Mouse (Mus musculus) lung, postnatal 0 days (tissue): Measurements from ENCODE around the gene Dnaaf1. TPM values are rescaled to one million over a fixed set of nuclear protein-coding genes. Genes with fewer than 3 reads are reported as not detected.

Experiments used
- ATAC-seq: fragments of 200-750 bp; cut with Nextera tagmentation; 2 replicates; pipeline ENCODE4 v1.8.0; 2017; ENCODE audit warnings: moderate library complexity
- DNase-seq: peaks from one replicate; pipeline ENCODE4 v3.0.0-alpha.2; 2016; ENCODE audit warnings: low spot score
- H3K27ac ChIP-seq: fragments of 300-500 bp; sonication (generic); 2 replicates; pipeline ENCODE4 v1.5.1; 2014; ENCODE audit warnings: antibody characterized with exemption, mild to moderate bottlenecking, low read length, mixed read lengths
- H3K27me3 ChIP-seq: fragments of 300-500 bp; sonication (generic); replicated peaks from 2 replicates; pipeline ENCODE4 v1.6.1; 2014; ENCODE audit warnings: low read length, mixed read lengths; ENCODE audit not compliant: insufficient read depth
- H3K36me3 ChIP-seq: fragments of 300-500 bp; sonication (generic); 2 replicates; pipeline ENCODE4 v1.6.1; 2014; ENCODE audit warnings: low read length, mixed read lengths; ENCODE audit not compliant: insufficient read depth
- H3K4me1 ChIP-seq: fragments of 300-500 bp; sonication (generic); 2 replicates; pipeline ENCODE4 v1.6.1; 2014; ENCODE audit warnings: antibody characterized with exemption, low read depth, low read length, mixed read lengths; ENCODE audit not compliant: insufficient read depth
- H3K4me2 ChIP-seq: fragments of 300-500 bp; sonication (generic); replicated peaks from 2 replicates; pipeline ENCODE4 v1.6.1; 2014; ENCODE audit warnings: low read depth, mild to moderate bottlenecking, low read length, moderate library complexity, mixed read lengths
- H3K4me3 ChIP-seq: fragments of 300-500 bp; sonication (generic); 2 replicates; pipeline ENCODE4 v1.5.1; 2014; ENCODE audit warnings: low read depth, low read length
- H3K9ac ChIP-seq: fragments of 300-500 bp; sonication (generic); replicated peaks from 2 replicates; pipeline ENCODE4 v1.6.1; 2014; ENCODE audit warnings: low read depth, mild to moderate bottlenecking
- H3K9me3 ChIP-seq: fragments of 300-500 bp; sonication (generic); 2 replicates; pipeline ENCODE4 v1.6.1; 2016; ENCODE audit warnings: low read length, mixed read lengths
- CTCF ChIP-seq: IDR thresholded peaks from 2 replicates; pipeline ENCODE4 v1.5.1; 2016; ENCODE audit warnings: antibody characterized with exemption, mild to moderate bottlenecking
- EP300 ChIP-seq: IDR thresholded peaks from 2 replicates; pipeline ENCODE4 v1.6.1; 2016; ENCODE audit warnings: antibody characterized with exemption, mild to moderate bottlenecking, control low read depth
- WGBS: fragments of 180-500 bp; shearing (Covaris S2); extraction: QIAGEN DNeasy Blood & Tissue Kit; methylation state at CpG from one replicate; pipeline ENCODE4 v1.1.7; 2014; 5-methylcytosine and 5-hydroxymethylcytosine counted together
- polyA plus RNA-seq: library from polyadenylated mRNA; unstranded; fragments of >200 nt; fragmentation: Nextera tagmentation; extraction: Ambion mirVana; gene quantifications from 2 replicates; pipeline ENCODE4 v1.2.1, GENCODE M21; 2015

The Dnaaf1 gene
- polyA plus RNA-seq, 1 experiment from 2014 or later = 2.9 TPM

- no peak for DNase-seq
- no peaks in the 10 kb centered on the region for H3K36me3 ChIP-seq
Observed at GRCm38 (mm10) chr8:119615096-119615495, 40.1 kb downstream of the Dnaaf1 start.

GRCm38 (mm10) chr8:119616358-119616757, 41.3 kb downstream of the Dnaaf1 start:
- 49% methylated on average over 5 of the region's 7 CpGs for WGBS
- Histone ChIP-seq H3K9me3 (no peaks in the 10 kb centered on the region), H3K4me1 (no peaks in the 10 kb centered on the region), H3K36me3 (no peaks in the 10 kb centered on the region), H3K4me2 (no peak overlapping the region), H3K9ac (no peak overlapping the region), H3K27me3 (no peaks in the 10 kb centered on the region), H3K27ac (no peak overlapping the region), H3K4me3 (no peak overlapping the region)
- no peak for ATAC-seq
- no peak for TF ChIP-seq CTCF
- no peak for TF ChIP-seq EP300
- no peak for DNase-seq

More at GRCm38 (mm10) chr8:119615096-119615495, 40.1 kb downstream of the Dnaaf1 start:
- Histone ChIP-seq H3K27ac (no peak overlapping the region), H3K4me3 (no peak overlapping the region), H3K9me3 (no peaks in the 10 kb centered on the region), H3K4me1 (no peaks in the 10 kb centered on the region), H3K27me3 (no peaks in the 10 kb centered on the region), H3K9ac (no peak overlapping the region), H3K4me2 (no peak overlapping the region)
- TF ChIP-seq EP300 (no peak), CTCF (no peak)
- 77% methylated on average over 14 of the region's 14 CpGs for WGBS
- no peak for ATAC-seq

- DNase-seq (no peak), ATAC-seq (no peak)
- Histone ChIP-seq H3K4me2 (no peak overlapping the region), H3K4me3 (no peak overlapping the region), H3K36me3 (no peaks in the 10 kb centered on the region), H3K9ac (no peak overlapping the region), H3K9me3 (no peaks in the 10 kb centered on the region), H3K27me3 (no peaks in the 10 kb centered on the region), H3K4me1 (no peaks in the 10 kb centered on the region), H3K27ac (no peak overlapping the region)
- no peak for TF ChIP-seq EP300
- no peak for TF ChIP-seq CTCF
- 92% methylated on average over 4 of the region's 4 CpGs for WGBS
Observed at GRCm38 (mm10) chr8:119616811-119617210, 41.8 kb downstream of the Dnaaf1 start.

- Histone ChIP-seq H3K36me3 (no peaks in the 10 kb centered on the region), H3K4me3 (no peak overlapping the region), H3K9me3 (no peaks in the 10 kb centered on the region), H3K27ac (no peak overlapping the region), H3K4me2 (no peak overlapping the region), H3K4me1 (no peaks in the 10 kb centered on the region), H3K27me3 (no peaks in the 10 kb centered on the region), H3K9ac (no peak overlapping the region)
- no peak for TF ChIP-seq CTCF
- TF ChIP-seq EP300 = no peak
- ATAC-seq (no peak), DNase-seq (no peak)
- 64% methylated on average over 5 of the region's 5 CpGs for WGBS
Observed at GRCm38 (mm10) chr8:119617586-119617985, 42.6 kb downstream of the Dnaaf1 start.

GRCm38 (mm10) chr8:119618887-119619286, 43.9 kb downstream of the Dnaaf1 start:
- TF ChIP-seq CTCF = no peak
- TF ChIP-seq EP300 = no peak
- Histone ChIP-seq H3K27me3 (no peaks in the 10 kb centered on the region), H3K4me1 (no peaks in the 10 kb centered on the region), H3K9me3 (no peaks in the 10 kb centered on the region), H3K9ac (no peak overlapping the region), H3K27ac (no peak overlapping the region), H3K4me3 (no peak overlapping the region), H3K36me3 (no peaks in the 10 kb centered on the region), H3K4me2 (no peak overlapping the region)
- no peak for ATAC-seq
- 35% methylated on average over 5 of the region's 5 CpGs for WGBS
- no peak for DNase-seq

- no peak overlapping the region for H3K9ac ChIP-seq
- H3K27me3 ChIP-seq = no peaks in the 10 kb centered on the region
- no peaks in the 10 kb centered on the region for H3K4me1 ChIP-seq
- no peak overlapping the region for H3K4me3 ChIP-seq
- 50% methylated on average over 6 of the region's 6 CpGs for WGBS
- DNase-seq = no peak
- no peak for ATAC-seq
- H3K36me3 ChIP-seq = no peaks in the 10 kb centered on the region
- no peak overlapping the region for H3K4me2 ChIP-seq
- TF ChIP-seq EP300 = no peak
- TF ChIP-seq CTCF = no peak
- no peak overlapping the region for H3K27ac ChIP-seq
- H3K9me3 ChIP-seq = no peaks in the 10 kb centered on the region
Observed at GRCm38 (mm10) chr8:119620116-119620840, 45.2 kb downstream of the Dnaaf1 start.
